Mouse (Mus musculus) mouse trophoblast stem cell (cell line): ENCODE measurements at regions not wholly inside any gene's neighbourhood (a gene's known extent, or its start where the extent isn't known, plus 50 kb on each side); places are given as distances from the start of the nearest gene placed in this dataset.

Source experiments
- in situ Hi-C, 2 experiments: fragments of 300-500 bp; cut with MseI, MboI; formaldehyde crosslinking; loops; 2 replicates in 1 of 2; 3 replicates in 1 of 2; pipeline ENCODE4 v1.15.1; 2025

DNA sequence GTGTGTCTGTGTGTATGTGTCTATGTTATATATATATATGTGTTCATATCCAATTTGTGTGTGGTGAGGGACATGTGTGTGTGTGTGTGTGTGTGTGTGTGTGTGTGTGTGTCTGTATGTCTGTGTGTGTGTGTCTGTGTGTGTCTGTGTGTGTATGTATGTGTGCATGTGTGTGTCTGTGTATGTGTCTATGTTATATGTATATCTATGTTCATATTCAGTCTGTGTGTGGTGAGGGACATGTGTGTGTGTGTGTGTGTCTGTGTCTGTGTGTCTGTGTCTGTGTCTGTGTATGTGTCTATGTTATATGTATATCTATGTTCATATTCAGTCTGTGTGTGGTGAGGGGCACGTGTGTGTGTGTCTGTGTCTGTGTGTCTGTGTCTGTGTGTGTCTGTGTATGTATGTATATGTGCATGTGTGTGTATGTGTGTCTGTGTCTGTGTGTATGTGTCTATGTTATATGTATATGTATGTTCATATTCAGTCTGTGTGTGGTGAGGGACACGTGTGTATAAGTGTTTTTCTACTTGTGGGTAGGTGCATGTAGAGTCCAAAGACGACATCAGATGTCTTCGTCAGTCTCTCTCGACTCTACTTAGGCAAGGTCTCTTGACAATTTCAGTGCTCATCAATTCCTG is 370.5 kb upstream of the Slc7a11 start:
- in situ Hi-C loops: no loop called here

DNA sequence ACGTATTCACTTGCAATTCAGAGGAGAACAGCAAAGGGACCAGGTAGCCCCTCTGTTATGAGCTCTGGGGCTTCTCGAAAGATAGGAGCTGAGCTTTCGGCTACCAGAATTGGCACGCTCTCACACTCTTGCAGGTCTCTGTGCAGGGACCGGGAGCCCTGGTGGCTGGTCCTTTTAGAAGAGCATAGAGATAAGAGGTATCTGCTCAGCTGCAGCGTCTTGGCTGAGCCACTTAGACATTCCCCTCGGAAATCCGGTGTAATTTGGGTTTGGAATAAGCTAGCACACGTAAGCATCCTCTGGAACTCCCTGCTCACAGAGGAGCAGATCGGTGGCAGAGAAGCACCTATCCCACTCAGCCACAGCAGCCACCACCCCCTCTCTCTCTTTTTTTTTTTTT is 372.3 kb upstream of the Slc7a11 start:
- in situ Hi-C loops: no loop called here

DNA sequence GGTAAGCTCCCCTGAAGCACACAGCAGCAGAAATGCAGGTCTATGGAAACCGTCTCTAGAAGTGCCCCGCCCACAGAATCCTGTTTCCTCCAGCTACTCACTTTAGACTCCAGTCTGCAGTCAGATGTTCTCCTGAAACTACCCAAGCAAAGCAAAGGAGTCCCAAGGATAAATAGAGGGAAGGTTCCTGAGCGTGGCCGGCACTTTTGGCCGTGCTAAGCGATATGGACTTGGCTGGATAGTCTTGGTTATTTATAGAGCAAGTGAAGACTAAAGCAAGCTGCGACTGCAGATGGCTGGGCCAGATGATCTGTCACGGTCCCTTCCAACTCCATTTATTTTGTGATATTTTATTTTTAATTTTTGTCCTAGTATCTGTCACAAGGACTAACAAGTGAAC is 373.1 kb upstream of the Slc7a11 start:
- in situ Hi-C loops: no loop called here

DNA sequence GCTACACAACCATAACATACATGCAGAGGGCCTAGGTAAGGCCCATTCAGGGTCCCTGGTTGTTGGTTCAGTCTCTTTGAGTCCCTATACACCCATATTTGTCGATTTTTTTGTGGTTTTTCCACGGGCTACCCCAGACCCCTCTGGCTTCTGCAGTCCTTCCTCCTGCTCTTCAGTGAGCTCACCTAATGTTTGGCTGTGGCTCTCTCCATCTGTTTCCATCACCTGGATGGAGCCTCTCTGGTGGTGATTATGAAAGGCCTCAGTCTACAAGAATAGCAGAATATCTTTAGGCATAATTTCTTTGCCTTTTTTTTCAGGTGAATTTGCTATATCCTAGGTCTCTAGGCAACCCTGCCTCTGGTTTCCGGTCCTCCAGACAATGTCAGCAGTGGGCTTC is 373.9 kb upstream of the Slc7a11 start:
- in situ Hi-C loops: no loop called here

DNA sequence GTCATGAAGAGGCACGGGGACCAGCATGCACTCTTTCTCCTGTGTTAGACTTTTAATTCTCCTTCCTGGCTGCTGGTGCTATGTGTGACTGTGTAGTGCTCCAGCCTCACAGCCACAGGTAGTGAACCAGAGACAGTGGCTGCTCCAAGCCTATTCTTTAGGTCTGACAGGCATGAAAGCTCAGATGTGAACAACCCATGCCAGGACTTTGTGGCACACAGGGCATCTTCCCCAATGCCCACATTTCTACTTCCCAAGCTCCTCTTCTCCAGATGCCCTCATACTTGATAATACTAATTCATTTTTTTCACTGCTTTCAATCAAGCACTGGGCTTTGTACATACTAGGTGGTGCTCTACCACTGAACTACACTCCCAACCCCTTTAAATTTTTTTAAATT is 377.4 kb upstream of the Slc7a11 start:
- in situ Hi-C loops: no loop called here

DNA sequence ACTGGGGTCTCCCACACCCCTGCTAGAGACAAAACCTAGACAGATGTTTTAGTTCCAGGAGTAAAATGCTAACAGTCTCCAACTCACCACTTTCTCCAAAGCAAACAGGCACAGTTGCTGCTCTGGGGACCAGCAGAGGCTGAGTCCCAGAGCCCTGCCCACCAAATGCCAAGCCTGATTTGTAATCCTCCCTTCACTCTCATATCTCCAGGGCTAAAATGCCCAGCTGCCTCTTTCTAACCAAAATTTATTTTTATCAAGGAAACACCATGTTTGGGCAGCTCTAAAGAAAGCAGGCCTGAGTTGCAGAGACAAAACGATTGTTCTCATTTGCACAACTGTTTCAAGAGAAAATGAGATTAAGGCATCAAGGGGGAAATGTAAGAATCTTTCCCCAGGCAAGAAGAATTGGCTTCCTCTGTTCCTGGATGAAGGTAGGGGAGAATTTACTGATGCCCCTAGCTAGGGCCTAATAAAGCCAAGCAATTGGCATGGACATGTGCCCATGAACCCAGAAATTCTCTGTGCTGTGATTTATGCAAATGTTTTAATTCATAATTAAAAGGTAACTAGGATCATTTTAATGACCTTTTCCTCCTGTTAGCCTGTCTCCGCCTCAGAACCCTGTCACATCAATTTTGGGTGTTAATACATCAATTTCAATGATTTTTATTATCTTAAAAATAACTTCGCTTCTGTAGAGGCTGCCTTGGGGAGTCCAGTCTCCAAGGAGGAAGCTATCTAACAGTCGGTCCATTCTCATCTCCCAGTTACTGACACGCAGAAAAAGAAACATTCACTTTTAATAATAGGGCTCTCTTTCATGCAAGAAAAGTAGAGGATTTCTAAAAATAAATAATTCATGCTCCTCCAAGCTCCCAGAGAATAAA is 382.4 kb upstream of the Slc7a11 start:
- in situ Hi-C loops: no loop called here

DNA sequence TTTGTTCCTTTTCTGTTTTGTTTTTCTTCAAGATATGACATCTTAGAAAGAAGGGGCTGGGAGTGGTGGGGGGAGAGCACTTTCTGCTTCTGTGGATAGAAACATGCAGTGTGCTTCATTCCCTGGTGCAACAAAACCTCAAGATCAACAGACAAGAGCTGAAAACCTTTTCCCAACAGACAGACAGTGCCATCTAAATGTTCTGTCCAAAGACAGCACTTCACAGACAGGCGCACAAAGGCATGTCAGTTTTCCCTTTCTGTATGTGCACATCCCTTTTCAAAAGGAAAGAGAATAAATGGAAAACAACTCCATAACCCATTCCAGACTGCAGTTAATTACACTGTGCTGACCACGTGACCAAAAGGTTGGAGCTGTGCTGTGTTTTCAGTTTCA is 383.0 kb upstream of the Slc7a11 start:
- in situ Hi-C loops: no loop called here

DNA sequence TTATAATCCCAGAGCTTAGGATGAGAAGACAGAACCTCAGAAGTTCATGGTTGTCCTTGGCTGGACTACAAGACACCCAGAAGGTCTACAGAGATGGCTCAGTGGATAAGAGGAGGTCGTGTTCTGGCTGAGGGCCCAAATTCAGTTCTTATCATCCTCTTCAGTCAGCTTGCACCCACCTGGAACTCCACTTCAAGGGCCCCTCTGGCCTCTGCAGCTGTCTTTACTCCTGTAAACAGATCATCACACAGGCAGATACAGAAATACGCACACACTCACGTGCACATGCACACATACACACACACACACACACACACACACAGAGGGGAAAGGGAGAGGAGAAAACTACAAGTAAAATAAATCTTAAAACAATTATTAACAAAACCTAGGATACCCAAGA is 385.8 kb upstream of the Slc7a11 start:
- in situ Hi-C loops: no loop called here

DNA sequence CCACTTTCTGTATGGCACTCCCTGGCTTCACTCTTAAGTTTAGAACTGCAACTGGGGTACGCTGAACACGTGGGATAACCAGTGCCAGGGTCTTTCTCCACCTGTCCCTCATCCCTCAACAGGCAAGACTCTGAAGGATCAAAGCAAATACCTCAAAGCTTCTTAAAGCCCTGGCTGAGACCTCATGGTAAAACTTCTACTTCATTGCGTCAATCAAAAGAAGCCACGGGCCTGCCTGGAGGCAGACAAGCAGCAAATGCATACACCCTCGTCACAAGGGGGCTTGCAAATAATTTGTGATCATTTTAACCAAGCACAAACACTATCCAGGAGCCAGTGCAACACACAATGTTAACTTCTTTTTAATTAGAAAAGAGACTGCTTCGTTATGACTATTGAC is 387.0 kb upstream of the Slc7a11 start:
- in situ Hi-C loops: no loop called here

DNA sequence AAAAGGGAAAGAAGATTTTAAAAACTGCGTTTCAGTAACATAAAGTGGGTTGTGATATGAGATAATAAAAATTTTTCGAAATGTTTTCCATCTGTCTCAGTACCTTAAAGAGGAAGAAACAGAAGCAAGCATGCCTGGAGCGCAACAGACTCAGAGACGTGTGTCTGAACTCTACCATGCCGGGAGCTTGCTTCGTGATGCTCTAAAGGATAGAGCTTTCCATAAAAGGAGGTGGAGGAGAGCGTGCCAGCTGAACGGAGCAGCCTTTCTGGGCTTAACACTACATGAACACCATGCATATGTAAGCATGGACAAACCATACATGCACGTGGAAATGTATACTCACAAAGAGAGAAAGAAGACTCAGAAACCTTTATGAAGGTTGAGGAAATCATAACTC is 387.5 kb upstream of the Slc7a11 start:
- in situ Hi-C loops: no loop called here

DNA sequence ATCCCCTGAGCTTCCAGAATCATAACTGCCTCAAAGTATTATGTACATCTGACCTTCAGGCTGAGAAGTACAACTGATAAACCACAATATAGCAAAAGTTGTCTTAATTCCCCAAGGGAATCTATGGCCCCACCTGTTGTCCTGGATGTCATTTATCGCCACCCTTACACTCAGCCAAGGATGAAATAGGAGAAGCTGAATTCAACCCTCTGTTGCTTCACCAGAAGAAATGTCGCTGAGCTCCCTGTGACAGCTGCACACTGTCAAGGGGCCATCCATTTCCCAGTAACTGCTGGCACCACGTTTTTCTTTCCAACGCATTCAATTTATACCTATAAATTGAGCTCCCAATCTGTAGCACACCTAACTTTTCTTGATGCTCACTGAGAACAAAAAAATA is 382.0 kb upstream of the Noct start:
- in situ Hi-C loops: no loop called here

DNA sequence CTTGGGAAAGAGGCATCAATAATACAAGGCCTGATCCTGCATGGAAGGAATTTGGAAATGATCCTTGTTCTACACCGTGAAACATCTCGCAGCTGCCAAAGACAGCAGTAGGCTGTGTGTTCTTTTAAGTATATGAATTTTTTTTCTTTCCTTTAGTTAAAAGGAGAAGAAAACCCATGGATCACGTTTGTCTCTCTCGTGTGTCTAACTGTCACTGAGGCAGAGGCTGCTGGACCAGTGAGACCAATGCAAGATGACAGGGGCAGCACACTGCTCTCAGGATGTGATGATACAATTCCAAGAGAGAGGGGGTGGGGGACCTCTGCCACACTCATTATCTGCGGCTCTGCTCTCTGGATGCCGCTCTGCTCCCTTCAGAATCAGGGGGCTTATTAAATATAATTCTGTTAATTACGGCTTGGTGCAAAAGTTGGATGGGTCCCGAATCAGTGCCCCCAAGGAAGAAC is 379.4 kb upstream of the Noct start:
- in situ Hi-C loops: no loop called here

DNA sequence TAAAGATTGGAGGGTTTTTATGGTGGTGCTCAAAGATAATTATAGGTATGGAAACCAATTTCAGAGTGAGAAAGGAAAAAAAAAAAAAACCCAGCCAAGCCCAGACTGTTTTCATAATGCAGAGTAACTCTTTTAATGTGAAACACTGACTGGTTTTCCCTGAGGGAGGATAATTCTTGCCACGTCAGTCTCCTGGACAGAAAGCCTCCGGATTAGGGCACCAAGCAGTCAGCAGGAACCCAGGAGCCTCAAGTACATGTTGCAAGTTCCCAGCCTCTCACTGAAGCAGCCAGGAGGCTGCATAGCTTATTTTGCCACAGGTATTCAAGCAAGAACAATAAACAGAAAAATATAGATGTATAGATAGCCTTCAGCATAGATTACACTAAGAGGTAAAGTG is 378.9 kb upstream of the Noct start:
- in situ Hi-C loops: no loop called here

DNA sequence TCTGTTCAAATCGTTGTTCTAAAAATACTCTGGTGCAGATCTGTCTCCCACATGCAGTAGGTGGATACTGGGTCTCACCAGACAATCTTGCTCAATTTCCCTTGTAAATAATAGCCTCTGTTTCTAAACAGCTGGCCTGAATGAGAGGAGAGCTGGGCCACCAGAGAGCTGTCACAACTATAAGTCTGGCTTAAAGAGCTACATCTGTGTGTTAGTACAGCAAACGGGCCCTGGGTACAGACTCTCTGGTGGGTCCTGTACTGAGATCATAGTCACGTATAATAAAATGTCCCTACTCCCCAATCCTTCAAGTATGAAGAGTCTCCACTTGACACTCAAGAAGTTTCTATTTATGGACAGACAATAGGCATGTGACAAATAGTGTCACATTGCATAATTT is 375.7 kb upstream of the Noct start:
- in situ Hi-C loops: no loop called here

DNA sequence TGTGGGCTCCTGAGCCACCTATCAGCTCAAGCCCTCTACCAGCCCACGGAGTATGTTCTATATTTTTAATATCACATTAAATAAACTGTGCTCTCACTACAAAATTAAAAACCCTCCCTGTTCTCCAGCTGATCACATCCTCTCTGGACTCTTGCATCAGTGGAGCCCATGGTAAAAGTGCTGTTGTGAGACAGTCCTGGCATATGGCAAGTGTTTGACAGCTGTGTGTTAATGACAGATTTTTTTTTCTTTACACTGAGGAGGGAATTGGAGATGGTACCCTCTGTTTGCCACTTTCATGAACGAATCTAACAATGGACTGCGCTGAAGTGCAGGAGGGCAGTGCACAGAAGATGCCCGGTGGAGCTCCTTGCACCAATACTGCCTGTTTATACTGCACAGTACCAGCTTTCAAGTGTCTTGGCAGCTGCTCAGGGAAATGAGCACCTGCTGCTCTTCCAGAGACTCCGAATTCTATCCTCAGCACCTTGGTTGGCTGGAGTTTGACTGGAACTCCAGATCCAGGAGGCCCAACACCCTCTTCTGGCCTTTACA is 373.1 kb upstream of the Noct start:
- in situ Hi-C loops: no loop called here

DNA sequence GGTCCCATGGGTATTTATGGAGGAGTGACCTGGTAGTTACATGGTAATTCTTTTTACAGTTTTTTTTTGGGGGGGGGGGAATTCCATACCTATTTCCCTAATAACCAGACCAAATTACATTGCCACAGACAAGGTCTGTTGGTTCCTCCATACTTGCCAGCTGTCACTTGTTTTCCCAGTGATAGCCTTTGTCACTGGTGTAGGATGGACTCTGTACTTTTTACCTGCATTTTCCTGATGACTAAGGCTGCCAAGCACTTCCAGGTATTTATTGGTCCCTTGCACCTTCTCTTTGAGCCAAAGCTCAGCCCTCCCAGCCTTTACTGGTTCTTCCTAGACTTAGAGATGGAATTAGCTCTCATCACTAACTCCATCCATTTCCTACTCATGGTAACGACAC is 357.1 kb upstream of the Noct start:
- in situ Hi-C loops: no loop called here

DNA sequence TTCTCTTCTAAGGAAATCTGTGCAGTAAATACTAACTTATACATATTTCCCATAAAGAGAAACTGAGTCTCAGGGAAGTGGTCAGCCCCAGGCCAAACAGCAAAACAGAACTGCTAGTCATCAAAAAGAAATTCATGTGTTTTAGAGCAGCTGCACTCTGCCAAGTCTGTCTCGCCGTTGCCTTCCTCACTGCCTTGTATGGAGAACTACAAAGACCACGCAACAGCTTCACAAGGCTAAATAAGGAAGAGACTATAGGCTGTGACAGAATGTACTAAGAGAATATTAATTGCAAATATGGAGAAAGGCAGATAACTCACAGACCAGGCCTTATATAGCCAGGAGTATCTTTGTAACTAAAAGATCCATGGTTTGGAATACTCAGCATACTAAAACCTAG is 355.0 kb upstream of the Noct start:
- in situ Hi-C loops: no loop called here

DNA sequence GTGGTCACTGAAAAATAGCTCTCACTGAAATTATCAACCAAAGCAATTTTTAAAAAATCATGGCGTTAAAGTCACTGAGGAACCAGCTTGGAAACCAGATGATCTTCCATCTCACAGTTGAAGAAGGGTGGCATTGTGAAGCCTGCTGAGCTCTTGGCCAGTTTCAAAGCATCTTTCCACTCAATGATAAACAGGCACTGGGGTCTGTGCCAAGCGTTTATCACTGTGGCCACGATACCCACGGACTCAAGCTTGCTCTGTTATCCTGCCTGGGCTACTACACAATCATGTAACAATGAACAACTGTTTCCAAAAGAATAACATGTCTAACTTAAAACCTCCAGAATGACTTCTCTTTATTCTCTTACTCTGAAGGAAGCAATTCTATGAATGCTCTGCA is 345.2 kb upstream of the Noct start:
- in situ Hi-C loops: no loop called here

DNA sequence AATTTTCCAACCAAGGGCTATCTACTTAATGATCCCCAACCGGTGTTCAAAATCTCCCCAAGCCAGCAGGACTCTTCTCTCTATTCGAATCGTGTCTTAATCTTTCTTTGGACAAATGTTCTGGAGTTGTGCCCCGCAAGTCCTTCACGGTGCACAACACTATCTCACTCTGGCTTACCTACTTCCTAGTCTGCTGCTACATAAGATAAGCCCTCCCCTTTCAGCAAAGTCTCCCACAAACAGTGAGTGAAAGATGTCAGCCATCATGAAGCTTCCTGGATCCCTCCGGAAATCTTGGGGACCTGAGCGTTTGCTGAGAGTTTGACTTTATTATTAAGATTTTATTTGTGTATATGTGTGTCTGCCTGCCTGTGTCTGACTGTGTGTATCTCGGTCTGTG is 344.7 kb upstream of the Noct start:
- in situ Hi-C loops: no loop called here

DNA sequence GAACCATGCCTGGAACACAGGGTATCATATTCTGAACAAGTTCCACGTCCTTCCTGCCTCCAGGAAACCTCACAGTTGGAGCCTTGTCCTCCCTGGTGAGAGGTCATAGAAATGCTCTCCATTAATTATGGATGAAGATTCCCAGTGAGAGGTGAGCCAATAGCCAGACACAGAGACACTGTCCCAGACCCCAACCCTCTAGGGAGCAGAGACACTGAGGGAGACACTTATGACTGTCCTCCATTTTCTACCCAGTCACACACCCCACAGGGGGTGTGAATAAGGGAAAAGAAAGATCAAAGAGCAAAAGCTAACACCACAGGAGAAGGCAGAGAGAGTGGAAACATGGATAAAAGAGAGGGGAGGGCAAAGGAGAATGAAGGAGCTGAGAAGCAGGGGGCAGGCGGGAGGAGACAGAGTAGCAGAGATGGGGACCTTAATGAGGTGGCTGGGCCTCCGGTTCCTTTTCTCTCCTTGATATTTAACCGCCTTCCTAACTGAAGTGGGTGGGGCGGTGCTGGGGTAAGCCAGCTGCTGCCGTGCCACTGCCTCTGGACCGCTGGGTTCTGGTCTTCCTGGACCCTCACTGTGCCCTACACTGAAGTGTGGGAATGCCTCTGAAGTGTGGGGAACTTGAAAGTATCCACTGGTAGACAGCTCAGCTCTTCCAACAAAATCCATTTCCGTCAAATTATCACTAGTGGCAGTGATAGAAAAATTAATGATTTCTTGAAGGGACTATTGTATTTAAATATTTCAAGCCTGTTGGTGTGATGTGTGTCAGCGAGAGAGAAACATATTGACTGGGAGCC is 342.6 kb upstream of the Noct start:
- in situ Hi-C loops: no loop called here

DNA sequence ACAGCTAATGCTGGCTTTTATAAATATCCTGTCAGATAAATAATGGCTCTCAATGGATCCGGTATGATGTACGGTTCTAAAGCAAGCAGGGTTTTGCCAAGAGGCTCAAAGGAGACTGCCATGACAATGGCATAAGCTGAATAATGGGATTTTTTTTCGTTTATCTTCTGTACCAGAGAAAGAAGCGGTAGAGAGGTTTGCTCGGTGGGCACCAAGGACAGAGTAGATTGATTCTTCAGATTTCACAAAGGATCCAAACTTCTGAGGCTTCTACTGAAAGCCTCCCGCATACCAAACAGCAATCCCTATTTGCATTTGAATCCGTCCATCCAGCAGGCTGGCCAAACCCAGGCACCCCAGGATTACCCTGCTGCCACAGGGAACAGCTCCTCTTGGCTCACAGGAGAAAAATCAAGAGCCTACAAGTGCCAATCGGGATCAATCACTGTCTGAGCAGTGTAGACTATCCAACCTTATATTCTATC is 342.0 kb upstream of the Noct start:
- in situ Hi-C loops: no loop called here

DNA sequence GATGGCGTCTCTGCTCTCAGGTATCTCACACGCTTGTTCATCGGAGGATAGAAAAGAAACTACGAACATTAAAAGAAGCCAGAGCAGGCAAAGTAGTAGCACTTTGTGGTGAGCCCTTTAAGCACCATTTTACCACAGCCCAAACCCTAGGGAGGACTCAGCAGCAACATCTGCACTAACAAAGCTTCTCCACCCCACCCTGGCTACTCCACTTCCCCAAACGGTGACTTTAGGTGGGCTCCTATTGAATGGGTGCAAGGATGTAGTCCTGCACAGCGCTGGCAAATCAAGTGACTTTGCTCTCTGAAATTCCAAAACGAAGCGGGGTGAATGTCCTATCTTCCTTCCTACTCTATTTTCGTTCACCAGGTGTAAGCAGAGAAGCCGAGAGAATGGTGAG is 337.9 kb upstream of the Noct start:
- in situ Hi-C loops: no loop called here
